Mouse (Mus musculus) cerebellum, adult 18-20 months (tissue): ENCODE data around the gene Bcl2l14.

Source experiments
- DNase-seq, 2 experiments: peaks; one replicate each; pipeline ENCODE4 v3.0.0; 2021

The Bcl2l14 gene

DNA sequence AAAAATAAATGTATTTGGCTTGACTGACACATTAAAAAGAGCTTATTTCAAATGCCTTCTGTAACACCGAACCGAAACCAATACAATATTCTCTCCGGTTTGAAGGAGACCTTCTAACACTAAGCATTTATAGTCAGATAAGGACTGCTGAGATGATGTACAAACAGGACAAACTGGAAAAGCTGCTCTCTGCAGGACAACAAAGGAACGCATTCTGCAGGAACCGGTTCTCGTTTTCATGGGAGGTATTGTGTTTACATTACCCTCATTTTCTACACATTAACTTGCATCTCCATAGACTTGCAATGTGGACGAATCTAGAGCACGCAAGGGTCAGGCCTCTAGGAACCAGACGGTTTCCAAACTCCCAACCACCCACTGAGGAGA, 7.6 kb downstream of the Bcl2l14 start:
- no peak for DNase-seq

DNA sequence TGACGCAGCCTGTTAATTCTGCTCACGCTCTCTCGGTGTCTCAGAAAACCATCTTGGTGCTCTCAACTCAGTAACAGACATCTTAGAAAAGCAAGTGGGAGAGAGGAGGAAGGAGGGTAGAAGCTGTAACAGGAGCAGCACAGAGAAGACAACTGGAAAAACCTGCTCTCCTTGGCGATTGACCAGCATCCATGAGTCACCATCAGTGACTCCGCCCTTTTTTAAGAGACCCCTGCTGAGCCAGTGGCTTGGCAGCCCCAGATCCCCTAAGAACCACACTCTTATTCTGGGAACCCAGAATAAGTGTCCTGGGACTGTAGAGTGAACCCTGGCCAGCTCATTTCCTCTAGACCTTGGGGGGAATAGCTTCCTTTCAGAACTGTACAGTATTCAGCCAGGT, 11.1 kb downstream of the Bcl2l14 start:
- DNase-seq = no peak

- no peak for DNase-seq
Observed at GRCm38 (mm10) chr6:134413706-134414531, 17.8 kb downstream of the Bcl2l14 start.

- DNase-seq = no peak
Observed at GRCm38 (mm10) chr6:134414532-134414883, 18.4 kb downstream of the Bcl2l14 start.

- DNase-seq = no peak
Observed at GRCm38 (mm10) chr6:134416556-134417105, 20.5 kb downstream of the Bcl2l14 start.

GRCm38 (mm10) chr6:134417886-134418285, 21.8 kb downstream of the Bcl2l14 start:
- no peak for DNase-seq

- DNase-seq = no peak
Observed at GRCm38 (mm10) chr6:134420375-134420774, 24.3 kb downstream of the Bcl2l14 start.

DNA sequence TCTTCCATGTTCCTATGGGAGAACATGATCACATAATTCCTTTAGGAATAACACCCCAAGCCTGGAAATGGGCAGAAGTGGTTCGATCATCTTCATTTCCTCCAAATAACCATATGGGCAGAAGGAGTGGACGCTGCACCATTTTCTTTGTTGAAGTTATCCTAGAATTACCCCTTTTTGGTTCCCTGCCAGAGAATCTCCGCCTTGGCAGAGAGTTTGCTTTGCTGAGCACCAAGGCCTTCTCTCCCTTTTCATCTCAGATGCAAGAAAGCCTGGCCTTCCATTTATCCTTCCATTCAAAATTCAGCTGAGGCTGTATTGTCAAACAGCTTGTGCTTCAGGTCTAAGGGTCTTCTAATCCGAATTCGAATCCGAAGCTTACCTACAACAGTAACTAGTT, 25.8 kb downstream of the Bcl2l14 start:
- DNase-seq = no peak

DNA sequence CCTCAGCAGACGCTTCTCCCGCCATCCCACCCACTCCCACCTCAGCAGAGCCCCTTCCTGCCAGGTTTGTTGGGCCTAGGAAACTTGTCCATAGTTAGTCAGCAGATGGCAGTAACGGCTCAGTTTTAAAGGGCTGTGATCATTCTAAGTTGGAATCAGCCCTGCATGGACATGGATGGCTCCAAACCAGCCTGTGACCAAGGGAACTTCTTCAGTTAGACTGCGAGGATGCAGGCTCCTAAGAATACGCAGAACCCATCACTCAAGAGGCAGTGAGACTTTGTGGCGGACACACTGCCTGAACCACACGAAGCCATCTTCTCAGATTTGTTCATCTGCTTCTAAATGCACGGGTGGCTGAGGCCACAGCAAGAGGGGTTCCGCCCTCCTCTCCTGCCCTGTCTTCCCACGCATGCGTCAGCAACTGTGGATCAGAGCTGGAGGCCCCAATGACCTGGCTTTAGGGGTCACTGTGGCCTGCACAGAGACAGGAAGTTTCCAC, 29.1 kb downstream of the Bcl2l14 start:
- peak; percentile 67 to 68 for DNase-seq

- no peak for DNase-seq
Observed at GRCm38 (mm10) chr6:134427165-134427564, 31.0 kb downstream of the Bcl2l14 start.

- DNase-seq = no peak
Observed at GRCm38 (mm10) chr6:134428455-134428854, 32.3 kb downstream of the Bcl2l14 start.

DNA sequence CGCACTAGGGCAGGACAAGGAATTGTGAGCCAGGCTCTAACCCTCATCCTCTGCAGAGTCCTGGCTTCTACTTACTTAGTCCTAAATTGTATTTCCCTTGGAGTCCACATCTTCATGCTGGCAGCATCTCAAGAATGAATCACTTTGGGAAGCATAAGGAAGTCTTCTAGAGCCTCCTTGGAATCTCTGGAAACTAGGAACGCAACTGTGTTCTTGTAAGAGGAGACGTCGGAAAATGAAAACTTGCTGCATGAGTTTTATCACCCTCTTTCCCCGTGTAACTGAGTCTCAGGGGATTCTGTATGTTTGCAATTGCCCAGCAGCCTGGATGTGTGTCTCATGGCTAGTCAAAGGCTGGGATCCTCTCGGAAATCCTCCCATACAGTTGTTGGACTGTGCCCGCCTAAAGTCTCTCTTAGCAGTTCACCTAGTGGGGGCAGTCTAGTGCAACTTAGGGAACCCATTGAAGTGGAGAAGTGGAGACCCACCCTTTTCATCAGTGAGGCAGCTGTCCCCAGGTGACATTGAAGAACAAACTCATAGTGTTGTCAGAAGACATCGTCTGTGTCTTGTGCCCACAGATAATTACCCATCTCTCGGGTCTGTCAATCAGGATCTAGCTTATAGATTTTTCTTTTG, 34.2 kb downstream of the Bcl2l14 start:
- DNase-seq = no peak

- no peak for DNase-seq
Observed at GRCm38 (mm10) chr6:134431583-134431982, 35.5 kb downstream of the Bcl2l14 start.

DNA sequence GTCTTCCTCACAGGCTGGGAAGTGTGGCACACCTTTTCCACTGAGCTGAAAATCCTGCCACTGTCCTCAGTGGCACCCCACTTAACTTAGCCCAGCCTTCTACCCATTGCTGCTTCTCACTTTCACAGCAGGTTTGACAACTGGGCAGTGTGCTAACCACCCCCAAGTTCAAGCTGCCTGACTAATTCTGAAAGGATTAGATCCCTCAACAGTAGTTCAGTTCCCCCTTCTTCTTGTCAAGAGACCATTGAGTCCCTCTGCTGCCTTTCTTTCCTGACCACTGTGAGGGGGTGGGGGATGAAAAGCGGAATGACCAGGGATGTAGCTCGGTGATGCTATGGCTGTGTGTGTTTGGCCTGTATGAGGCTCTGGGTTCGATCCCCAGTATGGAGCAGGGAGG, 37.2 kb downstream of the Bcl2l14 start:
- DNase-seq = no peak

GRCm38 (mm10) chr6:134434044-134434443, 37.9 kb downstream of the Bcl2l14 start:
- no peak for DNase-seq

DNA sequence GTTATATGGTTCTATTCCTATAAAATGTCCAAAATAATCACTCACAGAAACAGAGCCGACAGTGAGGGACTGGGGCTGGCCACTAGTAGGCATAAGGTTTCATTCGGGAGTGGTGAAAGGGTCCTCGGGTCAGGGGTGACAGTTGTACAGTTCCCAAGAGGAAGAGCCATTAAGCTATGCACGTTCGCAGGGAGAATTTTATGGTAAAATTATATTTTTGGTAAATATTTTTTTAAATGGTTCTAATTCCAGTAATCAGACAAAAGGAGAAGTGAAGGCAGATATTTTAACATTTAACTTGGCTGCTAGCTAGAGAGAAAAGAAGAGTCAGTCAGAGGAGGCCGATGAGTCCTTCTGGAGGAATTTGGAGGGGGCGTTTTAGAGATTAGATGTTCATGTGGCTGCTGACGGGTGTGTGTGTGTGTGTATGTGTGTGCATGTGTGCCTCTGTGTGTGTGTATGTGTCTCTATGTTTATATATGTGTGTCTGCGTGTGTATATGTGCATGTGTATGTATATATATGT, 38.8 kb downstream of the Bcl2l14 start:
- DNase-seq = no peak

DNA sequence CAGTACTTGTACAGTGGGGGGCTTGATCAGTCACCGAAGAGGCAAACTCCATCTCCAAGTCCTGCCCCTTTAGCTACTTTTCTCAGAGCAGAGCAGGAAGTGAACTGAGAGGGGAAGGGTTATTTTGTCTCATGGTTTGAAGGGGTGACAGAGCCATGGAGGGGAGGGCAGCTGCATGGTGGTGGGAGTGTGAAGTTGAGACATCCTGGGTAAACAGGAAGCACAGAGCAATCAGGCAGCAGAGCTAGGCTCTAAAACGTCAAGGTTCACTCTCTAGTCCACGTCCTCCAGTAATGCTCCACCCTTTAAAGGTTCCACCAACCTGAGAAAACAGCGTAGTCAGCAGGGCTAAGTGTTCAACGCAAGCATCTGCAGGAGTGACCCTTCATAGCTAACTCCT, 40.8 kb downstream of the Bcl2l14 start:
- no peak for DNase-seq

DNA sequence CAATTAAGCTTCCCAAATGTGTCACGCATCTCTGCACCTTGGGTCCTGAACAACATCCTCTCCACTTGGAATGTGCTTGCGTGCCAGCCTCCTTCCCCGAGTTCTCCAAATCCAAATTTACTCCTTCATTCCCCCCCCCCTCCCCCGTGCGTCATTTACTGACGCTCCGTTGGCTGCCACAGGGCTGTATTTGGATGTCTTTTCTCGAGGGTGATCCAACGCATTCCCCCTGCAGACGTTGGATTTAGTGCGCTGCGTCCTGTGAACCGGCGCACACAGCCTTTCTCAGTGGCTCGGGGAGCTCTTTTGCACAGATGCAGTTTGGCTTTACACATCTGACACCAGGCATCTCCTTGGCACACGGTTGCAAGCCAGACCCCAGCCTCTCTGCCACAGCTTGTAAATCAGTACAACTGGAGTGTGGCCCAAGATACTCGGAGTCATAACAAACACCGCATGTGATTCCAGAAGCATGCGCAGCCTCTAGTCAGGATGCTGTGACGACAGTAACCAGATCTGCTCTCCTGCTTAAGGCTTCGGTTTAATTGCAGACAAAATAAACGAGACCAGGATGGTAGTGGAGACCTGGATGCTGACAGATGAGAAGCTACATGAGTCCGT, 43.4 kb downstream of the Bcl2l14 start:
- DNase-seq = peak; percentile 14 to 19

GRCm38 (mm10) chr6:134440023-134440422, 43.9 kb downstream of the Bcl2l14 start:
- DNase-seq = no peak

DNA sequence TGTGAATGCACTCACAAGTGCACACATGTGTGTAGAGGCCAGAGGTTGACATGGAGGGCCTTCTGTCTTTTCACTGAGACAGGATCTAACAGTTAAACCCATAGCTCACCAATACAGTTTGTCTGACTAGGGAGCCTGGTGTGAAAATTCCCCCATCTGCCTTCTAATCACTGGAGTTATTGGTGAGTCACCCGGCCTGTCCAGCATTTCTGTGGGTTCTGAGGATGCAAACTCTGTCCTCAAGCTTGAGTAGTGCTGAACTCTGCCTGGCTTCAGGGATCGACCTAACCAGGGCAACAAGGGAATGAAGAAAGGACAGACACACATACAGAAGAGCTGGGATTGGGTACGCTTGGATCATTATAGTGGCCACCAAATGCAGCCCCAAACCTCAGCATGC, 45.6 kb downstream of the Bcl2l14 start:
- DNase-seq = no peak

GRCm38 (mm10) chr6:134442219-134442618, 46.1 kb downstream of the Bcl2l14 start:
- no peak for DNase-seq

- DNase-seq = no peak
Observed at GRCm38 (mm10) chr6:134443198-134443904, 47.2 kb downstream of the Bcl2l14 start.

GRCm38 (mm10) chr6:134443925-134444324, 47.8 kb downstream of the Bcl2l14 start:
- DNase-seq = no peak
